Mouse (Mus musculus) small intestine, adult 2 months (tissue): ENCODE data around the gene Gm3045.

ENCODE experiments used
- CTCF ChIP-seq: fragments of 200-500 bp; IDR thresholded peaks from 2 replicates; pipeline ENCODE4 v1.5.1; 2012; ENCODE audit warnings: low read depth, mild to moderate bottlenecking, control low read depth, inconsistent platforms, low read length, moderate library complexity, mixed read lengths; ENCODE audit not compliant: insufficient replicate concordance, insufficient read length; ENCODE audit errors: extremely low read depth
- POLR2A ChIP-seq: fragments of 200-500 bp; IDR thresholded peaks from 2 replicates; pipeline ENCODE4 v1.6.1; 2012; ENCODE audit warnings: low read depth, mild to moderate bottlenecking, control low read depth, inconsistent platforms, low read length, moderate library complexity

- TF ChIP-seq CTCF (no peak), POLR2A (no peak)
Measured at GRCm38 (mm10) chr13:56468536-56468935, 42.1 kb downstream of the Gm3045 start.
